Mouse (Mus musculus) adrenal gland, postnatal 4 days (tissue): ENCODE measurements around the gene Zfp273. TPM values are rescaled to one million over a fixed set of nuclear protein-coding genes. Genes with fewer than 3 reads are reported as not detected.
A peak's percentile ranks its signal among the peaks of the same experiment; 100 is the strongest.
"Not testable (repeated sequence)": the region's sequence is repeated elsewhere in the genome, so short reads cannot be mapped to it uniquely, and the experiment has no call there.

Experiments
- DNase-seq, 2 experiments: peaks; one replicate each; pipeline ENCODE4 v3.0.0; 2021 to 2022; ENCODE audit warnings: low spot score in 2 of 2, mixed read lengths in 2 of 2
- long read RNA-seq, 2 experiments: library from polyadenylated mRNA; stranded (forward); transcript quantifications; one replicate each; pipeline ENCODE4 v2.0.0; 2021
- total RNA-seq, 2 experiments: library from RNA; stranded (reverse); gene quantifications; 2 replicates each; pipeline ENCODE4 v1.2.3; 2021

Zfp273 gene
- total RNA-seq: 1 to 10 TPM; 8.0 to 8.9 TPM
- long read RNA-seq, experiment 1, partial matches to known transcripts: 2 of 4 reads
- long read RNA-seq, experiment 1, other reads (novel, unspliced or antisense): 0 of 4 reads
- long read RNA-seq, experiment 2, partial matches to known transcripts: 1 of 3 reads
- long read RNA-seq, experiment 2, other reads (novel, unspliced or antisense): 0 of 3 reads

DNA sequence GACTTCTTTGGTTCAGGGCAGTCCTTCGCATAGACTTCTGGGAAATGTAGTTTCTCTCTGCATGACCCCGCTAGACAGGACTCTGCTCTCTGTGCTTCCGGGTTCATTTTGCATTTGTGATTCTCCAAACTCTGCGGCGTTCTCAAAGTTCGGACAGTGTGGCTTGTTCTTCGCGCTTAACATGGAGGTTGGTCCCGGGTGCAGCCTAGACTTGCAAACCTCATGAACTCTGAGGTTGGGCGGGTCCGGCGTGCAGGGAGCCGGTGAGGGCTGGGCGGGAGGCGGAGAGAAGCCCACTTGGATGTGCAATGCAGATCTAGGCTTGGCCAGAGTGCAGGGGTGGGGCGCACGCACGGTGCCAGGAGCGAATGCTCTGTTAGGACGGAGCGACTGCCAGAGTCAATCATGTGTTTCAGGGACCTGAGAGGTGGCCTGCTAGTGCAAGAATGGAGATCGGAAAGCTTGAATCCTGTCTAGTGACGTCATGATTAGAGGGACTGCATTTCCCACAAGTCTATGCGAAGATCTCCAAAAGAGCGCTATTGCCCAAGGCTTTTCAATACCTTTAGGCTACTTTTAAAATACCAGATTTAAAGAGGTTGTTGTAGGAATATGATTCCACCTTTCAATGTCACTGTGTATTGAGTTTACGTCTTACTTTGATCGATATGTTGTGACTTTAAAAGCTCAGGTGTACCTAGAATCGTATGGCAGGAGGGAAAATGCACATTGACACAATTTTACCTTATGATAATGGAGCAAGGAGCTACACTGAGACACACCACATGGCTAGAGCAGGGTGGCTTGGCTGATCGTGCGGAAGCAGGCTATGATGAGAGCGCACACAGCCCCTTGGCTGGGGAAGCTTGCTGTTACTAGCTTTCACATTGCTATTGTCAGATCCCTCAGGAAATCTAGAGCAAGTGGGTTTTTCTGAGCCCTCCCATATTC is at the start of gene Zfp273:
Zfp273 (plus strand) TSS at position 31 of the 951 bp plus-strand sequence.
- peak; percentile 46 to 47 for DNase-seq

DNA sequence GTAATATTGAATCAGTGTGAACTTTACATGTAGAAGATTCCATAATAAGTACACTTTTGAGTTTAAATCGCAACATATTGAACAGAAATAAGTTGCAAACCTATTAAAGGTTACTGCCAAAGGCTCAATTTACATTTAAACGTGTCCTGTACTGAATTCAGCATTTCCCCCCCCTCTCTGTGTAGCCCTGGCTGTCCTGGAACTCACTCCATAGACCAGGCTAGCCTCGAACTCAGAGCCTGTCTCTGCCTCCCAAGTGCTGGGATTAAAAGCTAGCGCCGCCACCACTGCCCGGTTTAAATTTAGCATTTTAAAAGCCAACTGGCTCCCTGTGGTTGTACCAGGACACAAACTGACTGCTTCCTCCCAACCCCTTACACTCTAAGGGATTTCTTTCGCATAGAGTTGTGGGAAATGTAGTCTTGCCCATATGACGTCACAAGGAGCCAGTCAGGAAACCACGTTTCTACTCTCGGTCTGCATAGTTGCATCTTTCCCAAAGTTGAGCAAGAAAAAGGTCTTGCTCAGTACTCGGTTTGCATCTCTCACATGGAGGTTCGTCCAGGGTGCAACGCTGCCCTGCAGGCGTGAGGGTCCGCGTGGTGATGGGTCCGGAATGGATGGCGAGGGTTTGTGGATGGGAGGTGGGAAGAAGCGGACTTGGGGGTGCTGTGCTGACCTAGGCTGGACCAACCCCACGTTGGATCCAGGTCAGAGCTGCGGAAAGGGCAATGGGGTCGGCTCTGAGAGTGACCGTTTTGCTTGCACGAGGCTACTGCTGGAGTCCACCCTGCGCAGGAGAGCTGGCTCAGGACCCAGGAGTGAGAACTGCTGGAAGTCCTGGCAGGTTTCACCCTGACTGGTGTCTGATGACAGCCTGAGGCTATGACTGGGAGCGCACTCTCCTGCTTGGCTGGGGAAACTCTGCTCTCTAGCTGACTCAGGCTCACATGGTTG is 34.0 kb upstream of the Zfp273 start, which contains the start of gene Zfp493:
Zfp493 (plus strand) TSS at position 429 of the 957 bp plus-strand sequence.
- DNase-seq: peak; percentile 5 to 17

DNA sequence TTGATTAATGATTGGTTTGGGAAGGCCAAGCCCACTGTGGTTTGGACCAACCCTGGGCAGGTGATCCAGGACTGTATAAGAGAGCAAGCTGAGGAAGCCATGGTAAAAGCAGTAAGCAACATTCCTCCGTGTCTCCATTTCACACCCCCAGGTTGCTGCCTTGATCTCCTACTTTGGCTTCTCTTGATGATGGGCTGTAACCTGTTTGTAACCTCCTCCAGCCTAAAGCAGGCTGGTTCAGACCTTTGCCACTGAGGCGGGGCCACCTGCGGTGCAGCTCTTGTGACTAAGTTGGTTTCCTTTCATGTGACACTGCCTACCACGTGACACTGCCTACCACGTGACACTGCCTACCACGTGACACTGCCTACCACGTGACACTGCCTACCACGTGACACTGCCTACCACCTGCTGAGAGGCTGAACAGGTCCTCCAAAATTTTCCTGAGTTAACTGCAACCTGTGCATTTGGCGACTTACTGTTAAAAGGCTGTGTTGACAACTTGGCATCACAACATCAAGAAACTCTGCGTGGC is 21.6 kb upstream of the Zfp273 start:
- DNase-seq: no peak

DNA sequence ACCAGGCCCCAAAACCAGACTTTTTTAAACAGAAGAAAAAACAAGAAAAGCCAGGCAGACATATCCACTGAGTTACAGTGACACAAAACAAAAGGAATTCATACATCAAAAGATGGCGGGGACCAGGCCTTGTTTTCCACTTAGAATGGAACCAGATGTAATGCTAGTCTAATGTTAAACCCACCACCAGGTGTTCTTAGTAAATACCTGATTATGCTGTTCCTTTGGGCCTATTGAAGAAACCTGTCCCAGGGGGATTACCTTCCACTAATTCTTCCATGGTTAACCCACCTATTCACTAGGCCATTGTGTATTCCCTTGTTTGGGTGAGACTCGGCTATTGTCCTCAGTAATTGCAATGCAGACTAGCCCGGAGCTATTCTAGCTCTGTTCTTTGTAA is 14.9 kb upstream of the Zfp273 start:
- DNase-seq: no peak

DNA sequence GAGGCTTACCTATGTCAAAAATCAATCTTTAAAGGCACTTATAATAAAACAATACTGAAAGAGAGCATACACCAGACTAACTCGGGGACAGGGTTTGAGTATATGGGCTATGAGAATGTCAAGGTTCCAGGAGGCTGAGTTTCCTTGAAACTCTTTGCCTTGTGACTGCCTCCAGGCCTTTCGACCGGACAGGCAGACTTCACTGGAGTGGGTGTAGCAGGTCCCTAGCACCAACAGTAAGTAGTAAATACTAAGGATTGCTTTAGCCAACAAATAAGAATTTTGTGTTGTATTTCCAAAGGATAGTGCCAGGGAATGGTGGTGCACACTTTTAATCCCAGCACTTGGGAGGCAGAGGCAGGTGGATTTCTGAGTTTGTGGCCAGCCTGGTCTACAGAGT is 14.4 kb upstream of the Zfp273 start:
- DNase-seq: not testable (repeated sequence)

DNA sequence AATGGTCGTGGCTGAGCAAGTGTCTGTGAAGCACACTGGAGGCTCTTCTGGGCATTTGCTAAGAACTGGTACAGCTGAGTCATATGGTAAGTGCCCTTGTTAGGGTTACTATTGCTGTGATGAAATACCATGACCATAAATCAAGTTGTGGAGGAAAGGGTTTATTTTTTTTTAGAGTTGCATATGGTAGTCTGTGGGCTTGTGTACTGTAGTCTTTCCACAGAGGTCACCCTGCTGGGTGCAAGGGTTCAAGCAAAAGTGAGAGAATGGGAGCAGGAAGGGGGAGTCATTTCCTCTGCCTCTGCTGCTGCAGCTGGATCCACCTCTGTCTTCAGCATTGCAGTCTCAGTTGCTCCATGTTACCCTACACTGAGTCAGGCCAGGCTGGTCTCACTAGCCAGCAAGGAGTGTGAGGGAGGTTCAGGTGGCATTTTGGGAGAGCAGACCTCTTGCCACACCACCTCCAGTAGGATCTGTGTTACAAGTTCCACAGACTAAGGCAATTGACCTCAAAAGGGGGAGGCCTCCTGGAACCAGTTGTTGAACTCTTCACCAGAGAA is 1.8 kb upstream of the Zfp273 start:
- no peak for DNase-seq

DNA sequence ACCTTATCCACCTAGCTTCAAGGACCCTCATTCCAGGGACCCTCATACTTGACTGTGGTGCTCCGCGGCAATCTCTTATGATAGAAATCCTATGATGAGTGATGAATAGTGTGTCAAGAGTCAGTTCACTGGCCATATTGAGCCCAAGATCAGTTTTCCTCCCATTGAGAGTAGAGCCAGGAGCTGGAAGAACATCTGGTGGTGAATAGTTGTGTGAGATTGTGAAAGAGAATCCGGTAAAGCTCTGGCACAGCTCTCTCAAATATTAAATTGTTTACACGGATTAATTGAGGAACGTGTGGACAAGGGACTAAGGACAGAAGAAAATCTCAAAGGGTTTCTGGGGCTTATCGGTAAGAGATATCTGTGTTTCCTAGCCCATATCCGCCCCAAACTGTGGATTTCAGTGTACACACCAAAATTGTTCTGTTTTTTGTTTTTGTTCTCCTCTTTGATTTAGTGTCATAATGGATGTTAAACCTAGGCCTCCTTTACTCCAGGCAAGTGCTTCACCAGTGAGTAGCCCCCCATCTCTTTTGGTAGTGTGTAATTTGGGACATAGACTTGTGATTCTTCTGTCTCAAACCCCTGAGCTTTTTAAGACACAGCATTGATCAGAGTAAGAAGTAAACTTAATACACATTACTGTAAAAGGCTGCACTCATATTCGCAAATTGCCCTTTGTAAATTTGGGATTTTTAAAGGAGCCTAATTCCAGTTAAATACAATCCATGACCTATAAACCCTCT is 405 bp upstream of the Zfp273 start:
- no peak for DNase-seq

DNA sequence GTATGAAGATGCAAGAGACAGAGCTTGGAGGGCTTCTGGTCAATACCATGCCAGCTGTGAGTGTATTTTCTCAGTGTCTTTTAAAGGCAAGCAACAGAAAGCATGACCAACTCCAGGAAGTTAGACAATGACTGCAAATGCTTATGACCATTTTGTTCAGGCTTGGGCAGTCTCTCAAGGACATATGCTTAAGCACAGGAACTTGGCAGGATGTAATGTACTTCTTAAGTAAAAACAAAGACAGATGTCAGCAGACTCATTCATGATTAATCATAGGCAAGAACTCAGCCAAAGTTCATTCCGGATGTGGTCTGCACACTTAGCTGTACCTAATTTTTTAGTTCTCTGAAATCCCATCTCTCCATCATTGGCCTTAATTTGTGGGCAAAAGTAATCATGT is 5.1 kb downstream of the Zfp273 start:
- no peak for DNase-seq

DNA sequence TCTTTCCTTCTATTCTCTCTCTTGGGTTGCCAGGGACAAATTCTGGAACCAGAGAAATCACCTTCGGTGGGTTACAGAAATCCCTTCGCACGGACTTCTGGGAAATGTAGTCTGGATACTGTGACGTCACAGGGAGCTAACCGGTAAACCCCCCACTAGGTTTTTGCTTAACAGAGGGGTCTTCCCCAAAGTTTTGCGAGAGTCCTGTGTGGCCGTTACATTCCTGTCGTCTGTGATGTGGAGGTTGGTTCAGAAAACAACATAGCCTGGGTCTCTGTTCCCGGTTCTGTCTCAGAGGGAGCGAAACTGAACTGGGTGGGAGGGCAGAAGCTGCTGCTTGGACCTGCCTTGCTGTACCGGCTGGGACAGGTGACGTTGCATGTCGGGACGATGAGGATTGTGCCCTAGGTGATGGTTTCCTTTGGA is 17.4 kb downstream of the Zfp273 start, which contains the start of gene Gm10037:
Gm10037 (plus strand) TSS at position 196 of the 426 bp plus-strand sequence.
- peak in 1 of 2 experiments; percentile 8 for DNase-seq

DNA sequence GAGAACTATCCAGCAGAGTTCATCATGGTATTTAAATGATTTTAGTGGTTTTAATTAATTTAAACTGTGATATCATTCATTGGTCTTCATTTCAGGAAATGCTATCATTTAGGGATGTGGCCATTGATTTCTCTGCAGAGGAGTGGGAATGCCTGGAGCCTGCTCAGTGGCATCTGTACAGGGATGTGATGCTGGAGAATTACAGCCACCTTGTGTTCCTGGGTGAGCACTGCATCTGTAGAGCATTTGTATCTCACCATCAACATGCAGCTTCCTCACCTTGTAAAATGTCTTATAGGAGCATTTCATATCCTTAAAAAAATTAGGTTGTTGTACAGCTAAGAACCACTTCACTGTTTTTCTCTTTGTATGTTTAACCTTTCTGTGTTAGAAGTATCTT is 19.6 kb downstream of the Zfp273 start:
- DNase-seq: not testable (repeated sequence)

DNA sequence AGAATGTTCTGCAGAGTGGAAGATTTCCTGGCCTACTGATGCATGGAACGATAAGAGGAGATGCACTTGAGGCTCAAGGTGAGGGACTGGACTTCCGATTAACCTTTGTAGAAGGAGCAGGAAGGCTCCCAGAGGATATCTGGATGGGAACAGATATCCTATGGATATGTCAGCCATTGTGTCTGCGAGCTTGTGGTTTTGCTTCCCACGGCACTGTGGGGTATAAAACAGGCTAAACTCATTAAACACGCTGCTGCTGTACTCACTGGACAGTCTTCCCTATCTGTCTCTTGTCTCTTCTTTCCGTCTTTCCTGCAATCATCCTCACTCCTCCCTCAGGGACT is 30.2 kb downstream of the Zfp273 start:
- DNase-seq: no peak

DNA sequence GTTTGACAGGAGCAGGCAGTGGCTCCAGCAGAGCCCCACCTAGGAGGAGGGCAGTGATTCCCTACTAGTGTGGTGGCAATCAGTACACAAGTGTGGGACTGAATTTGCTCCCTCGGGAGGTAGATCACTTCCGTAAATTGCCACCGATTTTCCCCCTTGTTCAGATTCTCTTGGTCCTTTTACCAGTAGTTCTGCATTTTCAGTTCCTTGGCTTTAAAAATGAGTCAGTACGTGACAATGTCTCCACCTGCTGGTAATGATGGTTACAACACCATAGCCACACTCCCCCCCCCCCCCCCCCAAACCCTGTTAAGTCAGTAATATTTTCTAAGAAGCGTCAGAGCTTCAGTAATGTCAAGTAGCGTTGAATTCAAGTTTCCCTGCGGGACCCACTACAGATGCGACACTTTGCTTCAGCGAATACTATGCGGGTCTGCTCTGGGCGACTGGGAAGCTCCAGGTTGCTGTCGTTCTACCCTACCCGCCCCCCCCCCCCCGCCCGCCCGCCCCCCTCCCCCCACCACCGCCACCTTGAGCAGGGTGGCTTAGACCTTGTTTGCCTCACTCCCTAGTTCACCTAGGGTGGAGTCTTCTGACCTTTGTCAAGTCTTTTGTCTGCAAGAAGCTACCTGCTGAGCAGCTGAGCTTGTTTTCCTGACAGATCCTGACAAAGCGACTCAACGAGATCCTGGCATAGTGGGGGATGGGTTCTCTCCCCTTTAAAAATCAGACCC is 30.7 kb downstream of the Zfp273 start:
- DNase-seq: peak; percentile 5 to 27

DNA sequence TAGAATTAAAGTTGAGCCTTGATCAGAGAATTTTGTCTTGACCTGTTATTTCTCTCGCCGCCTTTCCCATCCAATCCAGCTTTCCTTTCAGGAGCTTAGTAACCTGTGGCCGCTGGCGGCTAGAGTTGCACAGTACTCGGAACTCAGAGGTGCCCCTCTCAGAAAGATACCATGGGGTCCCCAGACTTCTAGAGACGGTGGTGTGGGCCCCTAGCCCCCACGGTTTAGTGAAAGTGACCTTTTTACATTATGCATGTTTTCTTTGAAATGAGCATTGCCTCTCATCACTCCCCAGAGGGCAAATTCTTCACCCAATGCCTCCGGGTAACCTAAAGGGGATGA is 31.3 kb downstream of the Zfp273 start:
- DNase-seq: no peak

DNA sequence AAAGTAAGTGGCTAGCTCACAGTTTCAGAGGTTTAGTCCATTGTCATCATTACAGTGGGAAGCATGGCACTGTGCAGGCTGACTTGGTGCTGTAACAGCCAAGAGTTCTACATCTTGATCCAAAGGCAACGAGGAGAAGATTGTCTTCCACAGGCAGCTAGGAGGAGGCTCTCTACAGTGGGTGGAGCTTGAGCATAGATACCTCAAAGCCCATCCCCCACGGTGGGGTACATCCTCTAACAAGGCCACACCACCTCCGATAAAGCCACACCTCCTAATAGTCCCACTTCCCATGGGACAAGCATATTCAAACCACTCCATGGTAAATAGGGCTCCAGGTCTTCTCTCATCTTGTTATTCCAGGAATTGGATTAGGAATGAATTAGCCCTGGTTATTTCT is 36.8 kb downstream of the Zfp273 start:
- no peak for DNase-seq

DNA sequence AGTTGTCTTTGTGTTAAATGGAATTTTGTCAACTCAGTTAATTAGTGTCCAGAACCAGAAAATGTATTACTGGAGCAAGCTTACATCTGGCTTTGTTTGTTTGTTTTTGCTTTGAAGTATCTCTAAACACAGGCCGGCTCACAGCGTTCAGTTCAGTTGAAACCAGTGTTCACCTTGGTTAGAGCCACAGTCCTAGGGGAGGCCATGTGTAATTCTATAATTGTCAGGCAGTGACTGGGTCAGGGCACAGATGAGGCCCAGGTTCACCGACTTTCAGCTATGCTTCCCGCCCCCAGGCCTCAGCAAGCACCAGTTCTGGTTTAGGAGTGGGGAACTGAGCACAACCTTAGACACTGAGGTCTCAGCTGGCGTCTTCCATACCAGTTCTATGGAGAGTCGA is 39.6 kb downstream of the Zfp273 start:
- DNase-seq: no peak

DNA sequence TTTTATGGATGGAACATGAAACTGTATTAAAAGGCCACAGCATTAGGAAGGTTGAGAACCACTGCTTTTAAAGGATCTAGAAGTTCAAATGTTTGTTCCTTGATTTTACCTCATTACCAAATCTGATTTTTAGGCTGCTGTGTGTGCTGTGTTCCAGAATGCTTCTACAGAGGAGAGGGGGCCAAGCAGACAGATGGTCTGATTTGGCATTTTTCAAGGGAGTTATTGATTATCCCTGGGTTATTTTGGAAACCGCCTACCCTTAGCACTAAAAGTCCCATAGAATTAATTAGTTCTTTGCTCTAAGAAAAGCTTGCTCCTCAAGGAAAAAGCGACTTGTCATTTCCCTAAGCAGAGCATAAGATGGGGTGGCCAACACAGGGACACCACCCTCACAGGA is 40.4 kb downstream of the Zfp273 start:
- no peak for DNase-seq

DNA sequence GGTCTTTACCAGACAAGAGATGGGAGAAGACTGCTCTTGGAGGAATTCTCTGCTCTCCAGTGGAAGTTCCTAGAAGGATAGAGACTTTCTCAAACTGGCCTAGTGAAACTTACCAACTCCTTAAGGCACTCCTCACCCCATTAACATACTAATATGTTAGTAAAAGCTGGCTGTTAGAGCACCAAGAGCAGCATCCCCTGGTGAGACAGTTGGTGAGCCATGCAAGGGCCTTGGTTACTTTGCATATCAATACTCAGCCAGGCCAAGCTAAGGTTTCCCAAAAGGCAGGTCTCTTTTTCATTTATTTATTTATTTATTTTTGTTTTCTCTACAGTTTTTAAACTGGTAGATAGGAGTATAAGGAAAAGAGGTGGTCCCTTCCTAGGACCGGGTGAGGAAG is 43.8 kb downstream of the Zfp273 start:
- DNase-seq: no peak

DNA sequence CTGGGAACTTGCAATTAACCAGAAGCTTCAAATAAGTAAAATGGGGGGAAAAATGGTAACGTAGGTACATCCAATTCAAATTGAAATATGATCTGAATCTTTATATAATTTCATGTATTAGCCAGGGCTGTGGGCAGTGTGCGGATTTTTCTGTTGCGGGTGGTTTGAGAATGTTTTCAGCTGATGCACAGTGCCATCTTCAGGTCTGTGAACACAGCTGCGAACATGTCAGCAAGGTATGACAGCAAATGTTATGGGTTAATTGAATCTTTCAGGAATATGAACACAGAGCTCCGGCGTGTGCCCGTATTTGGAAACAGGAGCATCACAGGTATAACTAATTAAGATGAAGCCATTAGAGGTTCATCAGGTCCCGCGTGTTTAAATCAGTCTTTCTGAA is 49.0 kb downstream of the Zfp273 start:
- no peak for DNase-seq

DNA sequence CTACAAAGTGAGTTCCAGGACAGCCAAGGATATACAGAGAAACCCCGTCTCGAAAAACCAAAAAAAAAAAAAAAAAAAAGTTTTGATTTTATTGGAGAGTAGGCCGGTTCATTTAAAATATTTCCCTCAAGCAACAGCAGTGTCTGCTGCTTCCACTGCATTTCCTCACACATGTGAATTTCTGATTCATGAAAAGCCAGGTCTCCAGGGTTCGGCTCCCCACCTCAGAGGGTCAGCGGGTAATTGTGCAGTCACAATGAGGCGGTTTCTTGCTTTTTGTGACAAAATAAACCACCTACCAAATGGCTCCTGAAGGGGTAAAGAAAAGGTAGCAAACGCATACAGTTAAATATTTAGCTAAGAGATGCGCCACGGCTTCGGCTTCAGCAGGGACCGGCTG is 49.5 kb downstream of the Zfp273 start, which contains the start of gene BC048507:
BC048507 (plus strand) TSS at position 301 of the 400 bp plus-strand sequence.
- DNase-seq: no peak
